Mouse (Mus musculus) right cerebral cortex, postnatal 14 days (tissue): ENCODE data around the gene H2-T23.
"Not testable (repeated sequence)": the region's sequence is repeated elsewhere in the genome, so short reads cannot be mapped to it uniquely, and the experiment has no call there.

Experiments used
- DNase-seq: peaks from one replicate; pipeline ENCODE4 v3.0.0; 2022

H2-T23 gene

DNA sequence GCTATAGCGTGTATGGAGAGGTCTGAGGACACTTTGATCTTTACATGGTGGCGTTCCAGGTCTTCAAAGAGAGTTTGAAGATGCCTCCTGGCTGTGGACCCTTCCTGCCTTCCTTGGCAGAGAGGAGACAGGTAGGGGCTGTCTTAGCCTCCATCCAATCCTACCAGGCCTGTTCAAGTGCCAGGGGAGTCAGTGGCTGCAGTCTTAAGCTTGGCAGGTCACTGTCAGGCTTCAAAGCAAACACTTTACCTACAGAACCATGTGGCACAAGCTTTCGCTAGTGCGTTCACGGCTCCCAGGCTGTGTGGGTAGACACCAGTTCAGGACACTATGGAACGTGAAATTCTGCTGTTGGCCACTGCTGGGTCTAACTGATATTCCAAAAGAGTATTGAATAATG lies 9.7 kb downstream of the H2-T23 start:
- no peak for DNase-seq

DNA sequence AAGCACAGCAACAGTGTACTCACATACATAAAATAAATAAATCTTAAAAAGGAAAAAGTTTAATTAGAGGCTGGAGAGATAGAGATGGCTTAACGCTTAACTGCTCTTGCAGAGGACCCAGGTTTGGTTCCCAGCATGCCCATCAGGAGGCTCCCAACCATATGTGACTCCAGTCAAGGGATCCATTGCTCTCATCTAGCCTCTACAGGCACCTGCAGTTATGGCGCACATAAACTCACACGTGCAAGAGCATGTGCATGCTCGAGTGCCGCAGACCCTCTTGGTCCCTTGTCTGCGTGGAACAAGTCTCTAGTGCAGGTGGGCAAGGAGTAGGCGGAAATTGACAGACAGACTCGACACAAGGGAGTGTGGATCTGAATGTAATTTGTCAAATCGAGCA lies 10.6 kb downstream of the H2-T23 start:
- DNase-seq = no peak

DNA sequence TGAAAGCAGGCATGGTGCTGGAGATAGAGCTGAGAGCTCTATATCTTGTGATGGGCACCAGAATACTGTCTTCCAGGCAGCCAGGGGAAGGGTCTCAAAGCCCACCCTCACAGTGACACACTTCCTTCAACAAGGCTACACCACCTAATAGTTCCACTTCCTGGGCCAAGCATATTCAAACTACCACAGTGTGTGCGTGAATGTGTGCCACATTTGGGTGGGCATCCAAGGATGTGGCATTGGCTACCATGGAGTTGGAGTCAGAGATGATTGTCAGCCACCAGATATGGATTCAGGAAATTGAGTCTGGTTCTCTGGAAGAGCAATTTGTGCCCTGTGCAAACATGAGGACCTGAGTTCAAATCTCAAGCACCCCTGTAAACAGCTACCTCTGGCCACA lies 11.3 kb downstream of the H2-T23 start:
- no peak for DNase-seq

DNA sequence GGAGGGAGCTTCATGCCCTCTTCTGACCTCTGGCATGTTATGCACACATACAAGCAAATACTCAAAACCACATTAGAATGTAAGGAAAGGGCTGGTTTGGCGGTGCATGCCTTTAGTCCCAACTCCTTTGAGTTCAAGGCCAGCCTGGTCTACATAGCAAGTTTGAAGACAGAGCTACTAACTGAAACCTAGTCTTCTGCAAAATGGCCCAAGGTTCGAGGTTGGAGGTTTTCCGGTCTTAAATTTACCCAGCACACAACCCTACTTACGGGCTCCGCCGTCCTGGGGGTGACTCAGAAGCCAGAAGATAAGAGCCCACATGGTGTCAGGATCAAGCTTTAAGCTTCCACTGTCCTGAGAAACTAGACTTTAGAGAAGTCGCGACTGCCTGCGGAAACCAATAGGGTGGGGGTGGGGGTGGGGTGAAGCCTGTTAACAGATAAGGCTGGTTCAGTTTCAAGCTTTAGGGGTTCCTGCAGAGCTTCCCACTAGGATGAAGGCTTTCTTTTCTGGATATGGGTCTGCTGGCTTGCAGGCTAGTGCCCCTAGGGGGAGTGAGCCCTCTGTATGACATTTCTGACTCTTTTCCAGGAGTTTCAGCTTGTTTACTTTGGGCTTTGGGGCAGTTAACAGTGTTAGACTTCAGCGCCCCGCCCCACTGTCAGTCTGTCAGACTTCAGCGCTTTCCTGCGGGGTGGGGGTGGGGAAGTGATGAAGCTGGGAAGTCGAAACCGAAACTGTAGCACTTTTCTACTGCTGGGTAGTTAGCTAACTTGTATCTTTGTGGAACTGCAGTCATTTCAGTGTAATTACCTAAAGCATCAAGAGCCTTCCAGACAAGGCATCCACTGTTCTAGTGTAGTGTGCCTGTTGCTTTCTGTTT lies 12.2 kb downstream of the H2-T23 start, which contains the start of gene H2-T24:
Gene H2-T24, minus strand, starts transcription at position 370 of the 883 bp plus-strand sequence.
- DNase-seq = no peak

DNA sequence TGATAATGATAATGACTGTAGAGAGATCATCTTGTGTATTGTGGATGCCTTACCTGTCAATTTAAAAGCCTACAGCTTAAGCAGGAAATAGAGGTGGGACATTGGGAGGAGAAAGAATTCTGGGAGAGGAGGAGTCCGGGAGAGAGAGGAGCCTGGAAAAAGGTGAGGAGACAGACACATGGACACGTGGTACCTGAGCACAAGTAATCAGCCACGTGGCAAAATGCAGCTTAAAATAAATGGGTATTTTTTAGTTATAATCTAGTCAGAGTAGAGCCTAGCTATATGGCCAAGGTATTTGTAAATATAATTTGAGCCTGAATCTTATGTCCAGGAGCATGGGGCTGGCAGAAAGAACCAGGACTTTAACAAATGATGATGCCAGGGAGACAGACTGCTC lies 13.1 kb downstream of the H2-T23 start:
- DNase-seq = no peak

DNA sequence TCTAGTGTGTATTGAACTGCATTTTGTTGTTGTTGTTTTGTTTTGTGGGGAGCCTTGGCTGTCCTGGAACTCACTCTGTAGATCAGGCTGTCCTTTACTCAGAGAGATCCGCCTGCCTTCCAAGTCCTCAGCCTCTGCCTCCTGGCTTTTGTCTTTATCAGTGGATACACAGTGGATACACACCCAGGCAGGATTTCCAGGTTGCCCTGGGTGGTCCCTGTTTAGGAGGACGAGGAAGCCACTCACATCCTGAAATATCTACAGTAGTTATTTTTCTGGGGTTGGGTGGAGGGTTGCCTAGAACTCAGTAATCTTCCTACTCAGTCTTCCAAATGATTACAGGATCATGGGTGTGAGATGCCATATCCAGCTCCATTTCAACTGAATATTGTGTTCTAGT lies 13.7 kb downstream of the H2-T23 start:
- no peak for DNase-seq

DNA sequence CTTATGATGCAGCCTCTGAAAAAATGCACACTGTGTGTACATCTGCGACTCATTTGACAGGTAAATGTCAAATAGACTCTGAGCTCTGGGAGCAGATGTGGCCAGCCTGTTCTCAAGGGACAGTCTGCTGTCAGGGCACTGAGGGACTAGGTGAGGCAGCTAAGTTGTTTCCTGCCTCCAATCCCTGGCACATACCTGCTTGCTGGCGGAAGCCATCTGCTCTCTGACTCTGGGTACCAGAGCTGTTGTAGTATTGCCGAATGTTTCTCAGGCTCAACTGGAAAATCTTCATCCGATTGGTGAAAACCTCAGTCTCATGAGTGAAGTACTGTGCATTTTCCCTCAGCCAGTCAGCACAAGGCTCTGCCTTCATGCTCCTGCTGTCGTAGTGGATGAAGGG lies 15.6 kb downstream of the H2-T23 start:
- DNase-seq = no peak

DNA sequence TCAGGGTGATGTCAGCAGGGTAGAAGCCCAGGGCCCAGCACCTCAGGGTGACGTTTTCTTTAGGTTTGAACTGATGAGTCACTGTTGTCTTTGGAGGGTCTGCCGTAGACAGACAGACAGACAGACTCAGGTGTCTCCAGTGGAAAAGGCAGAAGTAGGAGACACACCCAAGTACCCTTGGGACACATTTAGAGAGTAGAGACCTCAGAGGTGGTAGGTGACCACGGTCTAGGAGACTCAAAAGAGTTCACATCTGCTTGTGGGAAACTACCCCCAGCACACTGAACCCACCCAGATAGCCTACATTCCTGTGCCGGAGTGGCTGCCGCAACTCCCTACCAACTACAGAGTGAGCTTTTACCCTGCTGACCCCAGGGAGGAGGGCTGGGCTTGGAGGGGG lies 17.7 kb downstream of the H2-T23 start:
- no peak for DNase-seq

- not testable (repeated sequence) for DNase-seq
These were observed 28.2 kb downstream of the H2-T23 start for GRCm38 (mm10) chr17:36004409-36004808.

- DNase-seq = no peak
These were observed 29.3 kb downstream of the H2-T23 start for GRCm38 (mm10) chr17:36003331-36003730.

DNA sequence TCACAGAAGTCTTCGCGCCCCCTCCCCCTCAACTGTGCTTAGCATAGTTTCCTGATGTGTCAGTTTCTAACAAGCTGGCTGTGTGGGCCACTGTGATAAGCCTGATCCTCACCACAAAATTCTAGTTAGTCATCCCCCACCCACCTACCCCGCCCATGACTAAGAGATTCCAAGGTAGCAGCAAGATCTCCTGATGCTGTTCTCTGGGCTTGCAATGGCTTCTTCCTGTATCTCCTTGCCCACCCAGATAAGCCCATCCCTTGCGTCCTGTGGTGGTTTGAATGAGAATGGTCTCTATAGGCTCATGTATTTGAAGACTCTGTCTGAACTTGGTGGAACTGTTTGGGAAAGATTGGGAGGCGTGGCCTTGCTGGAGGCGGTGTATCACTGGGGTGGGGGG lies 30.7 kb downstream of the H2-T23 start:
- DNase-seq = no peak

GRCm38 (mm10) chr17:36001121-36001897 lies 31.3 kb downstream of the H2-T23 start:
- no peak for DNase-seq

GRCm38 (mm10) chr17:36000349-36000748 lies 32.3 kb downstream of the H2-T23 start:
- no peak for DNase-seq

GRCm38 (mm10) chr17:35999356-35999755 lies 33.3 kb downstream of the H2-T23 start:
- no peak for DNase-seq

DNA sequence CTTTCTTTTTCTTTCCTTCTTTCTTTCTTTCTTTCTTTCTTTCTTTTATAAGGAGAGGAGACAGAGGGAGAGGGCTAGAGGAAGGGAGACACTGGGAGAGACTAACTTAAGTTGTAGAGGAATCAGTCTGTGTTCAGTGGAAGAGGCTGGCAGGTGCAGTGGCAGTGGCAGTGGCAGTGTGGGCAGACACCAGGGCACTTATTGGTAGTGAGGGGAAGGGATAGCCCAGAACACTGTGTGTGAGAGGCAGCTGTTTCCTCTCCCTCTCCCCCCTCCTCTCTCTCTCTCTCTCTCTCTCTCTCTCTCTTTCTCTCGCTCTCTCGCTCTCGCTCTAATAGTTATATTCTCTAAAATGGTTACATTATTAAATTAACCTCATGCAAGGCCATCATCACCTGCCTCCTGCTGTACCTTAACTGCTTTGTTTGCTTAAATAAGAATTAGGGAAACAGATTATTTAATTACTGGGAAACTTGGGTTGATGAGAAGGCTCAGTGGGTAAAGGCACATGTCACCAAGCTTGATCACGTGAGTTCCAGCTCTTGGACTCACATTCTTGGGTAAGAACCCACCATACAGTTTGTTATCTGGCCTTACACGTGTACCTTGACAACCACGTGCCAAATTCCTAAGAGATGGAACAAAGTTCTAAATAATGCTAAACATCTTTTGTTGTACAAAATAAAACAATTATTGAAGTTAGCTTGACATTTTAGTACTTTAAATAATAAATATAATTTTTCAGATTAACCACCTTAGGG lies 33.9 kb downstream of the H2-T23 start:
- no peak for DNase-seq

- DNase-seq = no peak
These were observed 34.7 kb downstream of the H2-T23 start for GRCm38 (mm10) chr17:35997713-35998510.

DNA sequence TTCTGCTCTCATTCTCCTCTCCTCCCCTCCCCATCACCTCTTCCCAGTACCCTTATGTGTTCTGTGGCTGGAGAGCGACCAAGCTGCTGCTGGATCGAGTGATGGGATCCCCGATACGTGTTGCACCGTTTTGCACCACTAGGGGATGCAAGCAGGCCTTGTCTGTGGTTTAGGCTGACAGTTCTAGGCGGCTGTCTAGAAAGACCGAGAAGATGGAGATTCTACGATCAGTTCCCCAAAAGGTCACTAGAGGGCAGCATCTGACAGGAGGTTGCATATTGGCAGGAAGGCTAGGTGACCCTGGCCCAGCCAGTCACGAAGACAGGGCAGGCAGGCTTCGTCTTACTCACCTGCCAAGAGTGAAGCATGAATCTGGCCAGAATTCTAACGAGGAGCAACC lies 35.7 kb downstream of the H2-T23 start:
- peak; percentile 92 for DNase-seq

DNA sequence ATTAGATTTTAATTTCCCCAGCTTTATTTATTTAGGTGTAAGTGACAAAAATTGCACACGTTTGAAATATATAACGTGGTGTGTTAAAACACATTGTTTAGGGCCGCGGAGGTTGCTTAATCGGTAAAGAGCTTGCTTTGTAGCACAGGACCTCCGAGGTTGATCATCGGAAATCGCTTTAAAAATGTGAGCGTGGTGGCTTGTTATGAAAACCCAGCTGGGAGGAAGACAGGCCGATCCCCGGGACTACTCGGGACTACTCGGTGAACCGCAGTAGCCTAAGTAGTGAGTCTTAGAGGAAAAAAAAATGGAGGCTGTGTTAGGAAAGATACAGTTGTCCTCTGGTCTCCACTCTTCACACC lies 37.8 kb downstream of the H2-T23 start:
- DNase-seq = no peak

DNA sequence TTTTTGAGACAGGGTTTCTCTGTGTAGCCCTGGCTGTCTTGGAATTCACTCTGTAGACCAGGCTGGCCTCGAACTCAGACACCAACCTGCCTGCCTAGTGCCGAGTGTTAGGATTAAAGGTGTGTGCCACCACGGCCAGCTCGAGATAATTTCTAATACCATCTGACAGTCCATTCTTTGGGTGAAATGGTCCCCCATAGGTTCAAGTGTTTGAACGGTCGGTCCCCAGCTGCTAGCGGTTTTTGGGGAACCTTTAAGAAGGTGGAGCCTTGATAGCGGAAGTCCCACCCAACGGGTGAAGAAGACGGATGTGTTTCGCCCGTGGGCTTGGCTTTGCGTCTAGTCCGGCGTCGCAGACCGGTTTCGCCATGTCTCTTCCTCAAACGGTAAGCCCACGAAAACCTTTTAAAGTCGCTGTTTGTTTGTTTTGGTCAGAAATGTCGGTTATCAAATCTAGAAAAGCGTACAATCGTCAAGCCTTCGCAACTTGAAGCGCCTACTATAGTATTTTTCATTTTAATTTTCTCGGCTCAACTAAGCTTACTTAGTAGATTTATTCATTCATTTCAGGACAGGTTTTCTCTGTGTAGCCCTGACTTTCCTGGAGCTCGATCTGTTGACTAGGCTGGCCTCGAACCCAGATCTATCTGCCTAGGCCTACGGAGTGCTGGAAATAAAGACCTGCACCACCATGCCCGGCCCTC lies 38.3 kb downstream of the H2-T23 start:
- peak; percentile 78 for DNase-seq

- DNase-seq = peak; percentile 78
These were observed 39.0 kb downstream of the H2-T23 start for GRCm38 (mm10) chr17:35993675-35994074.

- no peak for DNase-seq
These were observed 40.9 kb downstream of the H2-T23 start for GRCm38 (mm10) chr17:35991781-35992180.

- no peak for DNase-seq
These were observed 50.9 kb downstream of the H2-T23 start for GRCm38 (mm10) chr17:35981776-35982175.
